Mouse (Mus musculus) liver, embryonic 14.5 days (tissue): ENCODE measurements around the gene Adamts16.

Experiments used
- CTCF ChIP-seq: IDR thresholded peaks from 2 replicates; pipeline ENCODE4 v1.5.1; 2016; ENCODE audit warnings: antibody characterized with exemption, low read depth, control low read depth
- EP300 ChIP-seq: IDR thresholded peaks from 2 replicates; pipeline ENCODE4 v1.6.1; 2016; ENCODE audit warnings: antibody characterized with exemption, low read depth

DNA sequence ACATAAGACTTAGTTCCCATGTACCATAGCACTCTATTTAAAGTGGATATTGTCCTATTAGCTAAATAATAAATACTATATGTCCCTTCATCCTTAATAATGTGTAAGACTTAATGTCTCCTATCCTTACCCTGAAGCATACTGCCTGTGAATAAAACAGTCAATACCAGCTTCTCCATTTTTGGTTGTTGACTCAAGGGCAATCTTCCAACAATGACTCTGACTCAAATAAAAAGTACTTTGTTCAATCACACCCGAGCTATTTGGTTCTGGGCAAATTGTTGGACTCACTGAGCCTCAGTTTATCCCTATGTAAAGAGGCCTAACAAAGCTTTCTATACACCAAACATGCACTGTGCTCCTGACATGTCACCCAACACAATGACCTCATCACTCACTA, 51.8 kb downstream of the Adamts16 start:
- TF ChIP-seq CTCF (no peak), EP300 (no peak)
